Mouse (Mus musculus): ENCODE results near the gene Pirt. TPM values are rescaled to one million over a fixed set of nuclear protein-coding genes. Genes with fewer than 3 reads are reported as not detected.

The Pirt gene
- polyA plus RNA-seq, 1 experiment = not detected

DNA sequence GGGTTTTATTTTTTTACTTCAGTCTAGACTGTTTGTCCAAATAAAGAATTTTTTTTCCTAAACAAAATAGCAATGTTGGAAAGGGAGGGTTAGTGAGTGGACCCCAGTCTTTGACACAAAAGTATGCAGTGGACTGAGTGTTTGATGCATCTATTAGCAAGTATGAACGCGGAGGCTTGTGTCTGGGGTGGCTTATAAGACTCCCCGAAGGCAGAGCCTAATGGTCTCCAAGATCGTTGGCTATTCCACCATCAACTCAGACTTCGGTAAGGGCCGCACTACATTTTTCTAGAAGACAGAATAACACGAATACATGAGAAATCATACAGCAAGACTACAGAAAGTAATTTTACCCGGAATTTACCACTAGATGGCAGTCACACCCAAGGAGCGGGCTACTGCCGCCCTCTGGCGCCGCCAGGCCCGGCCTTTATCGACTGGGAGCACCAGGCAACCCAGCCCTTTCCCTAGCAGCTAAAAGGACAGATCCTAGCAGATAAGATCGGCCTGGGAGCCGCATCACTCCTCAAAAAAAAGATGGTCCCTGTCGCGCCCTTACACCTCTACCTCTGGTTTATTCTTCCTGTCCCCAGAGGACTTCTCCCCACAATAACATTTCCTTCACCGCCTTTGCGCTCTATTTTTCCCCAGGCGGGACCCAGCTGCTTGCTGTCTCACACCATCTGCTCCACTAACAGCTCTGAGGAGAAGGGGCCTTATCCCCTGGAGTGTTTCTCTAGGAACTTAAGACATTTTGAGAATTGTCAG lies 6.0 kb upstream of the Pirt start:
- peak overlapping the region; percentile 27 for H3K4me2 ChIP-seq (ENCODE audit: low read depth)
- H3K79me2 ChIP-seq (ENCODE audit: control insufficient read depth, insufficient read depth) = no peaks in the 10 kb centered on the region
- no peak for TF ChIP-seq USF1 (IDR thresholded peaks at IDR 0.05; ENCODE audit: low read depth)
- no peak for TF ChIP-seq TCF3 (IDR thresholded peaks at IDR 0.05; ENCODE audit: insufficient read length, low read depth)
- no peak for TF ChIP-seq E2F4 (IDR thresholded peaks at IDR 0.05; ENCODE audit: insufficient read depth)
- no peak for TF ChIP-seq SRF (IDR thresholded peaks at IDR 0.05; ENCODE audit: control insufficient read depth, insufficient read length, low read depth)
- TF ChIP-seq REST (IDR thresholded peaks at IDR 0.05; ENCODE audit: insufficient read depth, insufficient read length) = no peak
- no peak for TF ChIP-seq POLR2AphosphoS2 (IDR thresholded peaks at IDR 0.05; ENCODE audit: insufficient read length, low read depth)
- TF ChIP-seq MYOD1 (IDR thresholded peaks at IDR 0.05; ENCODE audit: control insufficient read depth in 1 of 3, insufficient read length in 2 of 3, low read depth in 2 of 3) = no peak
- no peak for TF ChIP-seq MYOG (IDR thresholded peaks at IDR 0.05; ENCODE audit: control insufficient read depth in 1 of 3, insufficient read depth in 1 of 3, insufficient read length in 2 of 3, low read depth in 2 of 3)
- no peak for TF ChIP-seq CEBPB (IDR thresholded peaks at IDR 0.05; ENCODE audit: insufficient read depth, poor library complexity, severe bottlenecking)
- no peak for TF ChIP-seq POLR2A (IDR thresholded peaks at IDR 0.05; ENCODE audit: insufficient read length, low read depth)
- TF ChIP-seq TCF12 (IDR thresholded peaks at IDR 0.05; ENCODE audit: insufficient read depth, poor library complexity, severe bottlenecking) = no peak
- no peak for TF ChIP-seq MAX (IDR thresholded peaks at IDR 0.05; ENCODE audit: low read depth)
- H3ac ChIP-seq (ENCODE audit: control insufficient read depth, insufficient read length) = no peak overlapping the region
- no peaks in the 10 kb centered on the region for H3K36me3 ChIP-seq (ENCODE audit: control insufficient read depth, insufficient read depth)
- no peak overlapping the region for H3K4me3 ChIP-seq
- peaks cover 14% of the 10 kb centered on the region for H3K27me3 ChIP-seq (ENCODE audit: control insufficient read depth, insufficient read depth, insufficient read length)

DNA sequence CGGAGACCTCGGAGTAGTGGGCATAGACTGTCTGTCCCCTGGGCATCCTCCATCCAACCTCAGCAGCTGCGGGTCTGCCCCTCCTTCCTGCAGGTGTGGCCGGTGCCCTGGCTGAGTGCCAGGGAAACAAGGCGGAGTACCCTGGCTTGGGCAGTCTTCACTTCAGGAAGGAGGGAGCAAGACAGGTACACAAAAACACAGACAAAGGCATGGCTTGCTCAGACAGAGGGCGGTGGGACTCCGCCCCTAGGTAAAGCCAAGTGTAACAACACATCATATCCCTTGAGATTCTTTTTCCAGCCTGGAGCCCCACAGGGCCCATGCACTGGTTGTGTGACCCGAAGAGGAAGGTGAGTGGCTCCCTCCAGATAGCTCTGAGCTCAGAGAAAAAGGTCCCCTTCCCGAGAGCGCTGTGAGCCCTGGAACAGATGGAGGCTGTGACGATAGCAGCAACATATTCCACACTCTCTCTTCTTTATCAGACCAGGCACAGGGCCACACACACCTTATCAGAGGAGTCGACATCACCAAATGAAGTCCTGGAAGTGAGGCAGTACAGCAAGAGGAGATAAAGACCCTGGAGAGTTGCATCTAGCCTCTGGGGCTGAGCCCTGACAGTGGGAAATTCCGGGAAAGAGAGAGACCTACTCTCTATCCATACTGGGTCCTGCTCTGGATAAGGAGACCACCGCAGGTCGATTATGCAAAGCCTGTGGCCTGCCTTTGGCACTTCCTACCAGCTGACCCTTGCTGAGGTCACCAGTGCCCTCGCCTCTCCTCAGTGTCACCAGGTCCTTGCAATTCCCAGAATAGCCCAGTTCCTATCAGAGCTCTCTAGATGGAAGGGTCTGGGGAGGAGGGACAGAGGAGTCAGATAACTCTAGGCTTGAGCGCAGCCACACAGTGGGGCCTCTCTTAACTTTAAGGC lies 1.0 kb downstream of the Pirt start:
- Histone ChIP-seq H3K79me2 (ENCODE audit: control insufficient read depth, insufficient read depth) (no peaks in the 10 kb centered on the region), H3ac (ENCODE audit: control insufficient read depth, insufficient read length) (no peak overlapping the region), H3K4me2 (ENCODE audit: low read depth) (no peak overlapping the region), H3K4me3 (no peak overlapping the region), H3K27me3 (ENCODE audit: control insufficient read depth, insufficient read depth, insufficient read length) (peaks cover 4% of the 10 kb centered on the region), H3K36me3 (ENCODE audit: control insufficient read depth, insufficient read depth) (no peaks in the 10 kb centered on the region)
- no peak for TF ChIP-seq MYOD1 (IDR thresholded peaks at IDR 0.05; ENCODE audit: control insufficient read depth in 1 of 3, insufficient read length in 2 of 3, low read depth in 2 of 3)
- TF ChIP-seq REST (IDR thresholded peaks at IDR 0.05; ENCODE audit: insufficient read depth, insufficient read length) = no peak
- no peak for TF ChIP-seq TCF3 (IDR thresholded peaks at IDR 0.05; ENCODE audit: insufficient read length, low read depth)
- TF ChIP-seq MYOG (IDR thresholded peaks at IDR 0.05; ENCODE audit: control insufficient read depth in 1 of 3, insufficient read depth in 1 of 3, insufficient read length in 2 of 3, low read depth in 2 of 3) = no peak
- no peak for TF ChIP-seq TCF12 (IDR thresholded peaks at IDR 0.05; ENCODE audit: insufficient read depth, poor library complexity, severe bottlenecking)
- TF ChIP-seq USF1 (IDR thresholded peaks at IDR 0.05; ENCODE audit: low read depth) = no peak
- no peak for TF ChIP-seq CEBPB (IDR thresholded peaks at IDR 0.05; ENCODE audit: insufficient read depth, poor library complexity, severe bottlenecking)
- TF ChIP-seq POLR2AphosphoS2 (IDR thresholded peaks at IDR 0.05; ENCODE audit: insufficient read length, low read depth) = no peak
- no peak for TF ChIP-seq MAX (IDR thresholded peaks at IDR 0.05; ENCODE audit: low read depth)
- no peak for TF ChIP-seq POLR2A (IDR thresholded peaks at IDR 0.05; ENCODE audit: insufficient read length, low read depth)
- no peak for TF ChIP-seq E2F4 (IDR thresholded peaks at IDR 0.05; ENCODE audit: insufficient read depth)
- TF ChIP-seq SRF (IDR thresholded peaks at IDR 0.05; ENCODE audit: control insufficient read depth, insufficient read length, low read depth) = no peak

DNA sequence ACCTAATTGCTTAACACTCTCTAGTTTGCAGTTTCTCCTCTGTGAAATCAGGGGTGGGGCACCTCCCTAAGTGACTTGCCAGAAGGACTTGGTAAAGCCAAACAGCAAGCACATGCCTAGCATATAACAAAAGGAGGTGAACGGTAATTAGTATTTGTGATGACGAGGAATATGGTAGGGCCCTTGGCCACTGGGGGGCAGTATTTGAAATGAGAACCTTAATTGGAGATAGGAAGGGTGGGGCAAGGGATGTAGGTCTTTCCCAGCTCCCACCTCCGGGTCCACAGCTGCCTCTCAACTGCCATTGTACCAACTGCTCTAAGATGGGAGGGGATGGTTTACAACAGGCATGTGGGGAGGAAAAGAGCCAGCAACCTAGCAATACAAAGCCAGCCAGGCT lies 2.5 kb downstream of the Pirt start:
- H3K27me3 ChIP-seq (ENCODE audit: control insufficient read depth, insufficient read depth, insufficient read length) = peaks cover 4% of the 10 kb centered on the region
- no peaks in the 10 kb centered on the region for H3K36me3 ChIP-seq (ENCODE audit: control insufficient read depth, insufficient read depth)
- TF ChIP-seq REST (IDR thresholded peaks at IDR 0.05; ENCODE audit: insufficient read depth, insufficient read length) (no peak), TCF3 (IDR thresholded peaks at IDR 0.05; ENCODE audit: insufficient read length, low read depth) (no peak), CEBPB (IDR thresholded peaks at IDR 0.05; ENCODE audit: insufficient read depth, poor library complexity, severe bottlenecking) (no peak), TCF12 (IDR thresholded peaks at IDR 0.05; ENCODE audit: insufficient read depth, poor library complexity, severe bottlenecking) (no peak), POLR2AphosphoS2 (IDR thresholded peaks at IDR 0.05; ENCODE audit: insufficient read length, low read depth) (no peak), USF1 (IDR thresholded peaks at IDR 0.05; ENCODE audit: low read depth) (no peak), MAX (IDR thresholded peaks at IDR 0.05; ENCODE audit: low read depth) (no peak), MYOG (IDR thresholded peaks at IDR 0.05; ENCODE audit: control insufficient read depth in 1 of 3, insufficient read depth in 1 of 3, insufficient read length in 2 of 3, low read depth in 2 of 3) (no peak), SRF (IDR thresholded peaks at IDR 0.05; ENCODE audit: control insufficient read depth, insufficient read length, low read depth) (no peak), MYOD1 (IDR thresholded peaks at IDR 0.05; ENCODE audit: control insufficient read depth in 1 of 3, insufficient read length in 2 of 3, low read depth in 2 of 3) (no peak), POLR2A (IDR thresholded peaks at IDR 0.05; ENCODE audit: insufficient read length, low read depth) (no peak), E2F4 (IDR thresholded peaks at IDR 0.05; ENCODE audit: insufficient read depth) (no peak)
- no peak overlapping the region for H3K4me3 ChIP-seq
- H3ac ChIP-seq (ENCODE audit: control insufficient read depth, insufficient read length) = no peak overlapping the region
- no peak overlapping the region for H3K4me2 ChIP-seq (ENCODE audit: low read depth)
- no peaks in the 10 kb centered on the region for H3K79me2 ChIP-seq (ENCODE audit: control insufficient read depth, insufficient read depth)

- Histone ChIP-seq H3K4me3 (no peak overlapping the region), H3K36me3 (ENCODE audit: control insufficient read depth, insufficient read depth) (no peaks in the 10 kb centered on the region), H3K27me3 (ENCODE audit: control insufficient read depth, insufficient read depth, insufficient read length) (peaks cover 5% of the 10 kb centered on the region), H3ac (ENCODE audit: control insufficient read depth, insufficient read length) (no peak overlapping the region), H3K4me2 (ENCODE audit: low read depth) (no peak overlapping the region), H3K79me2 (ENCODE audit: control insufficient read depth, insufficient read depth) (no peaks in the 10 kb centered on the region)
- TF ChIP-seq SRF (IDR thresholded peaks at IDR 0.05; ENCODE audit: control insufficient read depth, insufficient read length, low read depth) = no peak
- no peak for TF ChIP-seq TCF3 (IDR thresholded peaks at IDR 0.05; ENCODE audit: insufficient read length, low read depth)
- no peak for TF ChIP-seq REST (IDR thresholded peaks at IDR 0.05; ENCODE audit: insufficient read depth, insufficient read length)
- no peak for TF ChIP-seq E2F4 (IDR thresholded peaks at IDR 0.05; ENCODE audit: insufficient read depth)
- TF ChIP-seq CEBPB (IDR thresholded peaks at IDR 0.05; ENCODE audit: insufficient read depth, poor library complexity, severe bottlenecking) = no peak
Observed at GRCm38 (mm10) chr11:66920012-66920411, 8.2 kb downstream of the Pirt start.

Measured in myocyte (in vitro differentiated cells).